Mouse (Mus musculus): ENCODE measurements around the gene Abhd11. TPM values are rescaled to one million over a fixed set of nuclear protein-coding genes. Genes with fewer than 3 reads are reported as not detected.
A peak's percentile ranks its signal among the peaks of the same experiment; 100 is the strongest.
"Not testable (repeated sequence)": the region's sequence is repeated elsewhere in the genome, so short reads cannot be mapped to it uniquely, and the experiment has no call there.

The Abhd11 gene
- total RNA-seq, 4 experiments from 2014 or later = 35.2 to 39.9 (median 36.7) TPM

GRCm38 (mm10) chr5:135023344-135024173 lies 14.6 kb downstream of the Abhd11 start, which contains the start of gene Stx1a:
Stx1a (plus strand) TSS chr5:135023482.
- peak; percentile 69 to 87 for DNase-seq (ENCODE audit: low spot score in 2 of 2)

GRCm38 (mm10) chr5:135024665-135025224 lies 15.8 kb downstream of the Abhd11 start:
- no peak for DNase-seq (ENCODE audit: low spot score in 2 of 2)

DNA sequence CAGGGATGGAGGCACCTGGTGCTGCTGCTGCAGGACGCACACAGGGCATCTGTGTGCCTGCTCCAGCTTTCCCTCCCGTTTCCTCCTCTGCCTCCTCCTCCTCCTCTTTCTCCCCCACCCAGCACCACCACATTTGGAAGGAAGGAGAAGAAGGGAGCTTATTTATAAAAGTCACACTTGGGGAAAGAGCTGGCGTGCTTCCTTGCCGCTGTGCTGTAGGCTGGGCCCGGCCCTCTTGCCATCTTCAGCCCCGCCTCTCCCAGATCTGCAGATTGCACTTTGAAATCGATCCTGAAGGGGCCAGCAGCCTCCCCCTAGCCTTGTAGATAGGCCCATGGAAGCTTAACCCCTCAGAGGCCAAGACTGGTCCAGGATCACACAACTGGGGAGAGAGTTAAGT lies 16.9 kb downstream of the Abhd11 start:
- DNase-seq (ENCODE audit: low spot score in 2 of 2) = peak in 1 of 2 experiments; percentile 71

DNA sequence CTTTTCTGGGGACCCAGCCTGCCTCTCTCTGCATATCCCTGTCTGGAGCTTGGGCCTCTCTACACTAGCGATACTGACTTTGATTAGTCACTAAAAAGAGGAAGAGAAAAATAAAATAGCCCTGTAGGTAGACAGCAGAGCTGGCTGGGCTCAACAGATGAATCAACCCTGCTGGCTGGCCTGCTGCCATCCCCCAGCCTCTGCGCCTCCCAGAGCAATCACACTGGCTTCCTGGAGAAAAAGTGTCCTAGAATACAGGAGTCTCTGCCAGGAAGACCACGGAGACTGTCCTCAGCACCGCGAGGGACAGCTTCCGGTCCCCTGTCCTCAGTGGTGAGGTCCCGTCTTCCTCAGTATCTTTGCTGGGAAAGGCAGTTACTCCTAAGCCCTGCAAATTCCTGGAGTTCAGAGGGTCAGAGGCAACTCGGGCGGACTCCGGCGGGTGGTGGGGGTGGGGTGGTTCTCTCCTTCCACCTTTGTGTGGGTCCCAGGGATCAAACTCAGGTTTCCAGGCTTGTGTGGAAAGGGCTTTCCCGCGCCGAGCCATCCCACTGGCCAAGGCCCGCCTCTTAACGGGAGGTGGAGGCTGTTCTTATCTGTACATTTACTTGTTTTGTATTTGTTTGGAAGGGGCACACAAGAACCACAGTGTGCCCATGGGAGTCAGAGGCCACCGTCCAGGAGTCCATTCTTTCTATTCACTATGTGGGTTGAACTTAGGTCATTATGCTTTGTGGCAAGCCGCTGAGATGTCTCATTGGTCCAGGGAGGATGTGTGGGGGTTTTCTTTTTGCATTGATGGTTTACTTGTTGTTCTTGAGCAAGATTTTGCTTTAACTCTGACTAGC lies 20.3 kb downstream of the Abhd11 start:
- DNase-seq (ENCODE audit: low spot score in 2 of 2) = peak in 1 of 2 experiments; percentile 80

DNA sequence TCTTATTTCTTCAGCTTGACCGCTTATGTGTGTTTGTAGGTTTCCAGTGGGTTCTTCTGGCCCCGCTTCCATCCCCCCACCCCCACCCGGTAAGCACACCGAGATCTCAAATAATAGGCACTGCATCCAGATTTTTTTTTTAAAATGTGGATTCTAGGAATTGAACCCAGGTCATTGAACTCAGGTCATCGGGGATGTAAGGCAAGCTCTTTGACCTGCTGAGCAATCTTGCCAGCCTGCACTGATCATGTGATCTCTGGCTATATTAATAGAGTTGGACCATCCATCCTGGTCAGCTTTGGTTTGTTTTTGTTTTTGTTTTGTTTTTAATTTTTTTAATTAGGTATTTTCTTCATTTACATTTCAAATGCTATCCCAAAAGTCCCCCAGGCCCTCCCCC lies 23.6 kb downstream of the Abhd11 start:
- DNase-seq (ENCODE audit: low spot score in 2 of 2) = no peak

DNA sequence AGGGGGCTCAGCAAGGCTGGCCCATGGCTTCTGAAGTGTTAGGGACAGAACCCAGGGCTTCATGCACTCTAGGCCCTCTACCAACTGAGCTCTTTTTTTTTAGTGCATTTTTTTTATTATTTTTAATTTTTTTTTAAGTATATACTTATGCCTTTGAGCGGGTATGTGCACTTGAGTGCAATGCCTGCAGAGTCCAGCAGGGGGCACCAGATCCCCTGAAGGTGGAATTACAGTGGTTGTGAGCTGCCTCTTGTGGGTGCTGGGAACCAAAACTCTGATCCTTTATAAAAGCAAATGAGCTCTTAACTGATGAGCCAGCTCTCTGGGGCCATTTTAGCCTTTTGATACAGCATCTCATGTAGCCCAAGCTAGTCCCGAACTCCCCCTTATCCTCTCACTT lies 25.6 kb downstream of the Abhd11 start:
- DNase-seq (ENCODE audit: low spot score in 2 of 2) = no peak

GRCm38 (mm10) chr5:135035608-135036359 lies 26.8 kb downstream of the Abhd11 start:
- DNase-seq (ENCODE audit: low spot score in 2 of 2) = peak in 1 of 2 experiments; percentile 87

- no peak for DNase-seq (ENCODE audit: low spot score in 2 of 2)
These were observed 29.0 kb downstream of the Abhd11 start for GRCm38 (mm10) chr5:135037946-135038345.

DNA sequence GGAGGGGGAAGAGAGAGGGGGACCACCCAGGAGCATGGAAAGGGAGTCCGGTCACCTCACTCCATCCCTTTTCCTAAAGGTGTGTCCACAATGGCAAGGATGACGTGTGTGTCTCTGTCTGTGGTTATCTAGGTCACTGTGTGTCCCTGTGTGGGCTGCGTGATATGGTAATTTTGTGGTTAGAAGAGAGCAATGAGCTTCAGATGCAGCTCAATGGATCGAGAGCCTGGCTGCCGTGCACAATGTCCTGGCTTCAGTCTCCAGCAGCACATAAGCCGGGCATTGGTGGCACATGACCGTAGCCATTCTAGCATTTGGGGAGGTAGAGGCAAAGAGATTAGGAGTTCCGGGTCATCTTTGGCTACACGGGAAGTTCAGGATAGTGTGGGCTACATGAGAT lies 30.6 kb downstream of the Abhd11 start:
- no peak for DNase-seq (ENCODE audit: low spot score in 2 of 2)

- DNase-seq (ENCODE audit: low spot score in 2 of 2) = no peak
These were observed 31.1 kb downstream of the Abhd11 start for GRCm38 (mm10) chr5:135040059-135040458.

DNA sequence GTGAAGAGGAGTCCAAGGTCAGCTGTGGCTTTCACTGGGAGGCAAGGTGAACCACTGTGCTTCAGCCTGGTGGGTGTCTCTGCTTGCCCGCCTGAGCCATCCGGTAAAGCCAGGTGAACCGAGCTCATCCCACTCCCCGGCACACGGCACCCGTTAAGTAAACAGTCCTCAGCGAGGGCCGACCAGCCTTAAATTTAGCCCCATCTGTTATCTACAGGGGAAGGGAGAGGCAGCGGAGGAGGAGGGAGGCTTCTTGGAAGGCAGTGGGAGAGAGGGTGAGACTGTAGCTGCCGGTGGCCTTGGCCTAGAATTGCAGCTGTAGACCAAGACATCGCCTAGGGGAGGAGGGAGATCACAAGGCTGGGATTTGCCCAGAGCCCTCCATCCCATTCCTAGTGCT lies 31.8 kb downstream of the Abhd11 start:
- peak in 1 of 2 experiments; percentile 62 for DNase-seq (ENCODE audit: low spot score in 2 of 2)

GRCm38 (mm10) chr5:135042105-135042788 lies 33.3 kb downstream of the Abhd11 start:
- no peak for DNase-seq (ENCODE audit: low spot score in 2 of 2)

DNA sequence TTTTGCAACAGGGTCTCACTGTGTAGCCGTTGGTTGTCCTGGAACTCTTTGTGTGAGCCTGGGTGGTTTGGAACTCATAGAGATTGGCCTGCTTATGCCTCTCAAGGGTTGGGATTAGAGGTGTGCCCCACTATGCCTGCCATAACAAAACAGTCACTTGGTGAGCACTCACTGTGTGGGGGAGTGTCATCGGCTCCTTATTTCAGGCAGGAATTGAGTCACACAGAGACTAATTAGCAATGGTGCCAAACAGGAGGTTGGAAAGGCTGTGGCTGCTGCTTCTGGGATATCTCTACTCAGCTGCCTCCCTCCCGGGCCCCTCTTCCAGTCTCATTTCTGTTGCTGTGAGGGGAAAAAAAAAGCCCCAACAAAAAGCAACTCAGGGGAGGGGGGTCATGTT lies 35.6 kb downstream of the Abhd11 start:
- DNase-seq (ENCODE audit: low spot score in 2 of 2) = no peak

DNA sequence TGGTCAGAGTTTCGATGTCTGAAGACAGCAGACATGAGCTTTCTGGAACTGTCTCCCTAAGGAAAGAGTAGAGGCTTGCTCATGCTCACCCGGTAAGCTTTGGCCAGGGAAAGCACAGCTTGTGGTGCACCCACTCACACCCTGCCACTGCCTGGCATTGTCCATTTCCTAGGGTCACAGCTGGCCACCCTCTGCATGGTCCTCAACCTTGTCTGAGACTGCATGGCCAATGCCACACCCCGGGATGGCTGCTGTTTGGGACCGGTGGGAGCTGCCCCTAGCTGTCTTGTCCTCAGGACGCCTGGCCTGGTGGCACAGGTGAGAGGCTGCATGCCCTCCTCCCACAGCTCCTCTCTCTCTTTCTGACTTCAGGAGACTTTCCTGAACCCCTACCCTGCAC lies 39.6 kb downstream of the Abhd11 start:
- no peak for DNase-seq (ENCODE audit: low spot score in 2 of 2)

DNA sequence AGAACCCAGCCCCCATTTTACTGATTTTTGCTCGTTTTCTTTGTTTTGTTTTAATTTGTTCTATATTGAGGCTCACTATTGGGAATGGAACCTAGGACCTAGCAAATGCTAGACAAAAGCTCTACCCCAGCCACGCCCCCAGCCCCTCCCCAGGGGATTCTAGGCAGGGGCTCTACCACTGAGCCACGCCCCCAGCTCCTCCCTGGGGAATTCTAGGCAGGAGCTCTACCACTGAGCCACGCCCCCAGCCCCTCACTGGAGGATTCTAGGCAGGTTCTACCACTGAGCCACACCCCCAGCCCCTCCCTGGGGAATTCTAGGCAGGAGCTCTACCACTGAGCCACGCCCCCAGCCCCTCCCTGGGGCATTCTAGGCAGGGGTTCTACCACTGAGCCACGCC lies 40.3 kb downstream of the Abhd11 start:
- DNase-seq (ENCODE audit: low spot score in 2 of 2) = not testable (repeated sequence)

DNA sequence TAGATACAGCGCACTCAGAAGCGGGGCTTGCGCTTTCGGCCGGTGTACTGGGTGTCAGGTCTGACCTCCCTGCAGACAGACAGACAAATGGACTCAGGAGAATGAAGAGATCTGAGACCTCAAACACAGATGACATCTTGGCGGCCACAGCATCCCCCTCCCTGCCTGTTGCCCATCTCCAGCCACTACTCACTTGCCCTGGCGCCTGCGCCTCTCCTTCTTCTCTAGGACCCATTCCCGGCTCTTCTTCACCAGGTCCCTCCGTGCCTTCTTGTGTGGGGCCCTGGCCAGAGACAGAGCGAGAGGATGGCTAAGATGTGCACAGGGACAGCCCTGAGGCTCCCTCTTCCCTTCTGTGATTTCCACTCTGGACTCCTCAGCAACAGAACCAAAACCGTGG lies 44.4 kb downstream of the Abhd11 start:
- no peak for DNase-seq (ENCODE audit: low spot score in 2 of 2)

Measured in left cerebral cortex, adult 8-10 months (tissue).